Mouse (Mus musculus): ENCODE data around the gene Nfyc. TPM values are rescaled to one million over a fixed set of nuclear protein-coding genes. Genes with fewer than 3 reads are reported as not detected.
A peak's percentile ranks its signal among the peaks of the same experiment; 100 is the strongest.

Nfyc gene
- total RNA-seq, 2 experiments from 2014 or later: 68.2 to 73.5 TPM

- peak; percentile 95 to 97 for DNase-seq (ENCODE audit: low spot score in 2 of 2)
These were observed 5.6 kb downstream of the Nfyc start for GRCm38 (mm10) chr4:120825577-120826326.

- DNase-seq (ENCODE audit: low spot score in 2 of 2): peak; percentile 94 to 97
These were observed 6.2 kb downstream of the Nfyc start for GRCm38 (mm10) chr4:120825100-120825553.

GRCm38 (mm10) chr4:120822191-120822911 is 9.0 kb downstream of the Nfyc start:
- DNase-seq (ENCODE audit: low spot score in 2 of 2): no peak

- no peak for DNase-seq (ENCODE audit: low spot score in 2 of 2)
These were observed 11.5 kb downstream of the Nfyc start for GRCm38 (mm10) chr4:120819871-120820270.

GRCm38 (mm10) chr4:120819296-120819695 is 12.1 kb downstream of the Nfyc start:
- DNase-seq (ENCODE audit: low spot score in 2 of 2): no peak

GRCm38 (mm10) chr4:120817951-120818350 is 13.4 kb downstream of the Nfyc start:
- no peak for DNase-seq (ENCODE audit: low spot score in 2 of 2)

- DNase-seq (ENCODE audit: low spot score in 2 of 2): no peak
These were observed 14.2 kb downstream of the Nfyc start for GRCm38 (mm10) chr4:120817002-120817774.

- peak in 1 of 2 experiments; percentile 64 for DNase-seq (ENCODE audit: low spot score in 2 of 2)
These were observed 15.6 kb downstream of the Nfyc start for GRCm38 (mm10) chr4:120815622-120816334.

GRCm38 (mm10) chr4:120815163-120815562 is 16.2 kb downstream of the Nfyc start:
- no peak for DNase-seq (ENCODE audit: low spot score in 2 of 2)

- peak in 1 of 2 experiments; percentile 10 for DNase-seq (ENCODE audit: low spot score in 2 of 2)
These were observed 17.2 kb downstream of the Nfyc start for GRCm38 (mm10) chr4:120814171-120814570.

GRCm38 (mm10) chr4:120813762-120814161 is 17.6 kb downstream of the Nfyc start:
- no peak for DNase-seq (ENCODE audit: low spot score in 2 of 2)

- DNase-seq (ENCODE audit: low spot score in 2 of 2): no peak
These were observed 25.6 kb downstream of the Nfyc start for GRCm38 (mm10) chr4:120805816-120806215.

- no peak for DNase-seq (ENCODE audit: low spot score in 2 of 2)
These were observed 29.9 kb downstream of the Nfyc start for GRCm38 (mm10) chr4:120801446-120801845.

GRCm38 (mm10) chr4:120800691-120801090 is 30.7 kb downstream of the Nfyc start:
- no peak for DNase-seq (ENCODE audit: low spot score in 2 of 2)

GRCm38 (mm10) chr4:120799680-120800166 is 31.6 kb downstream of the Nfyc start:
- no peak for DNase-seq (ENCODE audit: low spot score in 2 of 2)

- no peak for DNase-seq (ENCODE audit: low spot score in 2 of 2)
These were observed 33.2 kb downstream of the Nfyc start for GRCm38 (mm10) chr4:120797985-120798725.

GRCm38 (mm10) chr4:120796687-120797086 is 34.7 kb downstream of the Nfyc start:
- DNase-seq (ENCODE audit: low spot score in 2 of 2): no peak

- no peak for DNase-seq (ENCODE audit: low spot score in 2 of 2)
These were observed 35.7 kb downstream of the Nfyc start for GRCm38 (mm10) chr4:120795646-120796045.

- DNase-seq (ENCODE audit: low spot score in 2 of 2): no peak
These were observed 38.5 kb downstream of the Nfyc start for GRCm38 (mm10) chr4:120792918-120793317.

GRCm38 (mm10) chr4:120790027-120790426 is 41.3 kb downstream of the Nfyc start:
- DNase-seq (ENCODE audit: low spot score in 2 of 2): no peak
